Mouse (Mus musculus): ENCODE measurements around the gene Dlg5. TPM values are rescaled to one million over a fixed set of nuclear protein-coding genes. Genes with fewer than 3 reads are reported as not detected.

The Dlg5 gene
- polyA plus RNA-seq, 1 experiment from 2014 or later: 6.0 TPM

- Histone ChIP-seq H3K9me3 (ENCODE audit: low read length) (no peaks in the 10 kb centered on the region), H3K4me1 (ENCODE audit: insufficient read depth, low read depth, low read length) (no peaks in the 10 kb centered on the region), H3K4me2 (replicated peaks; ENCODE audit: low read depth, low read length) (no peak overlapping the region), H3K27me3 (replicated peaks; ENCODE audit: insufficient read depth, low read length) (no peaks in the 10 kb centered on the region), H3K27ac (ENCODE audit: low read length) (no peak overlapping the region), H3K9ac (replicated peaks; ENCODE audit: low read depth) (no peak overlapping the region), H3K4me3 (ENCODE audit: low read depth, low read length) (no peak overlapping the region), H3K36me3 (ENCODE audit: insufficient read depth, low read length) (no peaks in the 10 kb centered on the region)
- ATAC-seq: no peak
- peak; percentile 24 for TF ChIP-seq CTCF (IDR thresholded peaks at IDR 0.05)
- TF ChIP-seq EP300 (IDR thresholded peaks at IDR 0.05): no peak
- 48% methylated on average over 4 of the region's 4 CpGs for WGBS
- DNase-seq (ENCODE audit: low spot score): peak; percentile 32
Observed at GRCm38 (mm10) chr14:24281278-24281677, 35.6 kb upstream of the Dlg5 start.

DNA sequence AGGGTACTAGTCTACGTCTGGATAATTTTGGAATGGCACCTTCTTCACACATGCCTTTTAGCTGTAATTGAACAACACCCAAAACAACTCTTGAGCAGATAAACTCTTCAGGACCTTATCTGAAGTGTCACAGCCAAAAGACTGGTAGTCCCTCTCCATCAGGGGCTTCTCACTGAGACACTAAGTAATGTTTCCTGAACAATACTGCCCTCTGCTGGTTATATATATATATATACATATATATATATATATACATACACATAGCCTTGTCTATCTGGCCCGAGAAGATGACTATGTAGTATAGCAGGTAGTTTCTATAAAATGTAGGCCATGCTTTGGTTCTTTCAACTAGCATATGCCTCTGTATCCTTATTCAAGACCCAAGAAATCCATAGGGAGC, 29.8 kb upstream of the Dlg5 start:
- no peak; the same call in 1 of the 2 replicates for ATAC-seq
- no peak overlapping the region for H3K4me2 ChIP-seq (replicated peaks; ENCODE audit: low read depth, low read length)
- 40% methylated on average over 2 of the region's 2 CpGs for WGBS
- no peaks in the 10 kb centered on the region for H3K36me3 ChIP-seq (ENCODE audit: insufficient read depth, low read length)
- H3K27ac ChIP-seq (ENCODE audit: low read length): no peak overlapping the region
- peak; percentile 72 for DNase-seq (ENCODE audit: low spot score)
- no peak overlapping the region for H3K4me3 ChIP-seq (ENCODE audit: low read depth, low read length)
- no peaks in the 10 kb centered on the region for H3K9me3 ChIP-seq (ENCODE audit: low read length)
- no peaks in the 10 kb centered on the region for H3K4me1 ChIP-seq (ENCODE audit: insufficient read depth, low read depth, low read length)
- no peak overlapping the region for H3K9ac ChIP-seq (replicated peaks; ENCODE audit: low read depth)
- H3K27me3 ChIP-seq (replicated peaks; ENCODE audit: insufficient read depth, low read length): no peaks in the 10 kb centered on the region
- TF ChIP-seq EP300 (IDR thresholded peaks at IDR 0.05) (no peak), CTCF (IDR thresholded peaks at IDR 0.05) (peak; percentile 50)

DNA sequence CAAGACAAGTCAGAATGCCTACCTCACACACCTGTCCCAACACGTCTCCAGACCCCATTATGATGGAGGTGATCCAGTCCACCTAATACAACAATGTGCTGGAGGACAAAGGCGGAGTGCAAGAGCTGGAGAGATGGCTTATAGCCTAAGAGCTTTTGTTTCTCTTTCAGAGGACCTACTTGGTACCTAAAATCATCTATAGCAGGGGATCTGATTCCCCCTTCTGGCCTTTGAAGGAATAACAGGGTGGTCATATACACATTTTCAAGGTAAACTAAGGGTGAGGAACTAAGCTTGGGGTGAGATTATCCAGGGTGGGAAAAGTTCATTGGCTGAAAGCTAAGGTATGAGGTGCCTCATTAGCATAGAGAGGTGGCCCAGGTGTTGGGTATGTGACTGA, 27.9 kb upstream of the Dlg5 start:
- no peaks in the 10 kb centered on the region for H3K9me3 ChIP-seq (ENCODE audit: low read length)
- H3K4me2 ChIP-seq (replicated peaks; ENCODE audit: low read depth, low read length): no peak overlapping the region
- H3K4me1 ChIP-seq (ENCODE audit: insufficient read depth, low read depth, low read length): no peaks in the 10 kb centered on the region
- peak; percentile 81 for TF ChIP-seq CTCF (IDR thresholded peaks at IDR 0.05)
- no peak for TF ChIP-seq EP300 (IDR thresholded peaks at IDR 0.05)
- DNase-seq (ENCODE audit: low spot score) (peak; percentile 72), ATAC-seq (peak; percentile 33)
- no peak overlapping the region for H3K27ac ChIP-seq (ENCODE audit: low read length)
- H3K9ac ChIP-seq (replicated peaks; ENCODE audit: low read depth): no peak overlapping the region
- H3K4me3 ChIP-seq (ENCODE audit: low read depth, low read length): no peak overlapping the region
- no peaks in the 10 kb centered on the region for H3K36me3 ChIP-seq (ENCODE audit: insufficient read depth, low read length)
- no peaks in the 10 kb centered on the region for H3K27me3 ChIP-seq (replicated peaks; ENCODE audit: insufficient read depth, low read length)
- WGBS: 38% methylated on average over 2 of the region's 2 CpGs

DNA sequence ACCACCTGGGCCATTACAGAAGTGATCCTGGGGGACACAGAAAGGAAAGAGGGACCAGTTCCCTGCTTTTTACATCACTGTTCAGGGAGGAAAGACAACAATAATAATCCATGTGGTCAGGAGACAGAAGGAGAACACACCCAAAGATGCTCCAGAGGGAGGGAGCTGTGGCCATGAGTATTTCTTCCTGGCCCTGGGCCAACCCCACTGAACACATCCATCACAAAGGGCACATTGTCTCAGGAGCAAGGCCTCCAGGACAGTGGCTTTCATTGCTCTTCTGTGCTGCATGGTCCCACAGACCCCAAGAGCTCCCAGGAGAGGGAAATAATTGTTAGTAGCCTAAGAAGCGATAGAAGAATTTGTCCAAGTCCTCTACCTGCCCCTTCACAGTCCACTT, 23.9 kb upstream of the Dlg5 start:
- WGBS: 57% methylated on average over 1 of the region's 1 CpGs
- ATAC-seq: no peak

DNA sequence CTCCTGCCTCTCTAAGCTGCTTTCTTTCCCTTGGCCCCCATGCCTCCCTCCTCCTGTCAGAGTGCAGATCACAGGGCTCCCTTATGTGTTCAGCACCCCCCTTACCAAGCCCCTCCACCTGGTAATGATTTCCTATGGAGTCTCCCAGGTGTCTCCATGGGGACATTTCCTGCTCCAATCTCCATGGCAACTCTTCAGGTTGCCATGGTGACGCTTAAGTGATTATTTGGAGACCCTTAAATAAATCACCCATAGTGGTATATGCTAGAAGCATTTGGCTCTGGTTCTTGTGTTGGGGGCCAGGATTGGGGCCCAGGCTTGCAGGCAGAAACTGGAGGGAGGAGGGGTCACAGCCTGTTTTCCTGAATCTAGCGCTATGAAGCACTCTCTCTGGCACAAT, 17.2 kb upstream of the Dlg5 start:
- H3K36me3 ChIP-seq (ENCODE audit: insufficient read depth, low read length): no peaks in the 10 kb centered on the region
- ATAC-seq: no peak
- H3K4me1 ChIP-seq (ENCODE audit: insufficient read depth, low read depth, low read length): no peaks in the 10 kb centered on the region
- DNase-seq (ENCODE audit: low spot score): no peak
- H3K4me2 ChIP-seq (replicated peaks; ENCODE audit: low read depth, low read length): no peak overlapping the region
- H3K9ac ChIP-seq (replicated peaks; ENCODE audit: low read depth): no peak overlapping the region
- H3K27me3 ChIP-seq (replicated peaks; ENCODE audit: insufficient read depth, low read length): no peaks in the 10 kb centered on the region
- H3K9me3 ChIP-seq (ENCODE audit: low read length): no peaks in the 10 kb centered on the region
- H3K4me3 ChIP-seq (ENCODE audit: low read depth, low read length): no peak overlapping the region
- no peak for TF ChIP-seq CTCF (IDR thresholded peaks at IDR 0.05)
- TF ChIP-seq EP300 (IDR thresholded peaks at IDR 0.05): no peak
- no peak overlapping the region for H3K27ac ChIP-seq (ENCODE audit: low read length)
- 34% methylated on average over 2 of the region's 2 CpGs for WGBS

More for the DNA sequence above, 23.9 kb upstream of the Dlg5 start:
- no peak for DNase-seq (ENCODE audit: low spot score)
- Histone ChIP-seq H3K36me3 (ENCODE audit: insufficient read depth, low read length) (no peaks in the 10 kb centered on the region), H3K4me2 (replicated peaks; ENCODE audit: low read depth, low read length) (no peak overlapping the region), H3K27ac (ENCODE audit: low read length) (no peak overlapping the region), H3K4me1 (ENCODE audit: insufficient read depth, low read depth, low read length) (no peaks in the 10 kb centered on the region), H3K9ac (replicated peaks; ENCODE audit: low read depth) (no peak overlapping the region), H3K27me3 (replicated peaks; ENCODE audit: insufficient read depth, low read length) (no peaks in the 10 kb centered on the region), H3K4me3 (ENCODE audit: low read depth, low read length) (no peak overlapping the region), H3K9me3 (ENCODE audit: low read length) (no peaks in the 10 kb centered on the region)
- no peak for TF ChIP-seq CTCF (IDR thresholded peaks at IDR 0.05)

DNA sequence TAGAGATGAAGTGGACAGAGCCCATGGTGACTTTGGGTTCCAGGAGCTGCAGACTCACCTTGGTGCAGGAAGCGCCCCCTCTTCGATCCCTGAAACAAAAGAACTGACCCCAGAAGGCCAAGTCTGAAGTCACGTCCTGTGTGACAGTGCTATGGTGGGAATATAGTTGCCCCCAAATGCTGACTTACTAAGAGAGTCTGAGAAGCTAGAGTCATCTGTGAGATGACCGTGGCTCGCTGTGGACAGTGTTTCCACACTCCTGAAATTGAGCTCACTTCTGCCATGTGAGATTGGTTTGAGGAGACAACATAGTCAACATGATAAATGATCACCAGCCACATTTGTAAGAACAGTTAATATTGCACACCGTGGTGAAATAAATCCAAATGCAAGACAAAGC, 16.7 kb upstream of the Dlg5 start:
- 64% methylated on average over 6 of the region's 6 CpGs for WGBS
- no peak for ATAC-seq

DNA sequence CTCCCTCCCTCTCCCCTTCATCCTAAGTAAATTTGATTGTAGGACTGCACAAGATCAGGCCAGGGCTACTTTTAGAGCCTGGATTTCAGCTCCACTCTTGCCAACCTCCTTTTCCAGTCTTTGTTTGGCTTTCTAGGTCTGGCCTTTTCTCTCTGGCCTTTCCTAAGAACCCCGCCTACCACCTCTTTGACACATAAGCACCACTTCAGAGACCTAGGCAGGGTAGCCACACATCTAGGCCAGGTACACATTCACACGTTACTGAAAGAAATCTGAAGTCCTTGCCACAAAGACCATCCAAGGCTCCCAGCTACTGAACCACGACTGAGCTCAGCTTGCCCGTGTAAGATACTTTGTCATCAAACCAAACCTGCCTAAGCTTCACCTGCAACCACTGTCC, 14.7 kb upstream of the Dlg5 start:
- no peaks in the 10 kb centered on the region for H3K4me1 ChIP-seq (ENCODE audit: insufficient read depth, low read depth, low read length)
- H3K9ac ChIP-seq (replicated peaks; ENCODE audit: low read depth): no peak overlapping the region
- H3K27ac ChIP-seq (ENCODE audit: low read length): no peak overlapping the region
- WGBS: 39% methylated on average over 4 of the region's 4 CpGs
- H3K4me3 ChIP-seq (ENCODE audit: low read depth, low read length): no peak overlapping the region
- no peaks in the 10 kb centered on the region for H3K36me3 ChIP-seq (ENCODE audit: insufficient read depth, low read length)
- TF ChIP-seq CTCF (IDR thresholded peaks at IDR 0.05): no peak
- H3K27me3 ChIP-seq (replicated peaks; ENCODE audit: insufficient read depth, low read length): no peaks in the 10 kb centered on the region
- ATAC-seq (peak; percentile 54), DNase-seq (ENCODE audit: low spot score) (peak; percentile 71)
- no peak overlapping the region for H3K4me2 ChIP-seq (replicated peaks; ENCODE audit: low read depth, low read length)
- no peaks in the 10 kb centered on the region for H3K9me3 ChIP-seq (ENCODE audit: low read length)

More for the DNA sequence above, 16.7 kb upstream of the Dlg5 start:
- Histone ChIP-seq H3K36me3 (ENCODE audit: insufficient read depth, low read length) (no peaks in the 10 kb centered on the region), H3K27ac (ENCODE audit: low read length) (no peak overlapping the region), H3K4me2 (replicated peaks; ENCODE audit: low read depth, low read length) (no peak overlapping the region), H3K9ac (replicated peaks; ENCODE audit: low read depth) (no peak overlapping the region), H3K4me1 (ENCODE audit: insufficient read depth, low read depth, low read length) (no peaks in the 10 kb centered on the region), H3K4me3 (ENCODE audit: low read depth, low read length) (no peak overlapping the region), H3K27me3 (replicated peaks; ENCODE audit: insufficient read depth, low read length) (no peaks in the 10 kb centered on the region), H3K9me3 (ENCODE audit: low read length) (no peaks in the 10 kb centered on the region)
- no peak for DNase-seq (ENCODE audit: low spot score)
- TF ChIP-seq EP300 (IDR thresholded peaks at IDR 0.05) (no peak), CTCF (IDR thresholded peaks at IDR 0.05) (no peak)
